In genomic region chr7:59229183-59229911, GRCm38 (mm10) we compare ENCODE assay signal across 8 mouse cellular contexts. TPM values are rescaled to one million over a fixed set of nuclear protein-coding genes. Genes with fewer than 3 reads are reported as not detected.
A peak's percentile ranks its signal among the peaks of the same experiment; 100 is the strongest.
DNase-seq lines count a peak whose midpoint lies in the region; ATAC-seq lines count a peak whose summit lies in the region.

No protein-coding gene starts in this region.

- no peaks in the 10 kb centered on the region for H3K36me3 ChIP-seq in embryonic facial prominence, embryonic 10.5 days (replicated peaks)
- no peaks in the 10 kb centered on the region for H3K36me3 ChIP-seq in kidney, embryonic 15.5 days
- no peaks in the 10 kb centered on the region for H3K36me3 ChIP-seq in liver, embryonic 11.5 days (ENCODE audit: control insufficient read depth, insufficient read depth, low read length)

- ATAC-seq in activated CD4-positive, CD25-positive, alpha-beta regulatory T cell, adult 4 months: peak; percentile 25
- ATAC-seq in kidney, embryonic 15.5 days (replicated peaks; ENCODE audit: low FRiP score): peak; percentile 66
- peak; percentile 49 for ATAC-seq in liver, embryonic 11.5 days (replicated peaks; ENCODE audit: low FRiP score)
- peak; percentile 35; the same call in 1 of the 2 replicates for ATAC-seq in monocyte, adult 5-6 weeks (replicated peaks; ENCODE audit: insufficient number of reproducible peaks, low FRiP score, low TSS enrichment, poor library complexity, severe bottlenecking)

- under 1% methylated on average over 52 of the region's 52 CpGs for WGBS in embryonic facial prominence, embryonic 10.5 days
- under 1% methylated on average over 52 of the region's 52 CpGs for WGBS in kidney, embryonic 15.5 days
- under 1% methylated on average over 49 of the region's 52 CpGs for WGBS in liver, embryonic 11.5 days

- H3K4me2 ChIP-seq in kidney, embryonic 15.5 days: peak overlapping the region; percentile 72
- H3K4me2 ChIP-seq in liver, embryonic 11.5 days: peak overlapping the region; percentile 74

- no peaks in the 10 kb centered on the region for H3K27me3 ChIP-seq in embryonic facial prominence, embryonic 10.5 days (replicated peaks; ENCODE audit: low read depth, poor library complexity, severe bottlenecking)
- H3K27me3 ChIP-seq in kidney, embryonic 15.5 days: no peaks in the 10 kb centered on the region
- no peaks in the 10 kb centered on the region for H3K27me3 ChIP-seq in liver, embryonic 11.5 days (replicated peaks; ENCODE audit: control insufficient read depth, insufficient read depth, low read length)

- peak overlapping the region; percentile 98 for H3K27ac ChIP-seq in embryonic facial prominence, embryonic 10.5 days (replicated peaks)
- peak overlapping the region; percentile 99 for H3K27ac ChIP-seq in kidney, embryonic 15.5 days
- H3K27ac ChIP-seq in liver, embryonic 11.5 days (ENCODE audit: low read depth, low read length): peak overlapping the region; percentile 97

- peak; percentile 36 for DNase-seq in 3T3-L1 (ENCODE audit: low read depth, low spot score)
- DNase-seq in embryonic facial prominence, embryonic 10.5 days (ENCODE audit: low spot score): peak; percentile 75
- DNase-seq in heart, adult 11 months: peak; percentile 96
- peak; percentile 74 for DNase-seq in liver, embryonic 11.5 days (ENCODE audit: low spot score)
- peak; percentile 84 for DNase-seq in testis, postnatal 14 days (ENCODE audit: low spot score)

- H3K9me3 ChIP-seq in embryonic facial prominence, embryonic 10.5 days: no peaks in the 10 kb centered on the region
- no peaks in the 10 kb centered on the region for H3K9me3 ChIP-seq in kidney, embryonic 15.5 days (replicated peaks)
- H3K9me3 ChIP-seq in liver, embryonic 11.5 days (ENCODE audit: control insufficient read depth, low read length): no peaks in the 10 kb centered on the region

- peak overlapping the region; percentile 93 for H3K4me3 ChIP-seq in embryonic facial prominence, embryonic 10.5 days
- H3K4me3 ChIP-seq in kidney, embryonic 15.5 days (replicated peaks): peak overlapping the region; percentile 96
- H3K4me3 ChIP-seq in liver, embryonic 11.5 days (ENCODE audit: low read depth, low read length): peak overlapping the region; percentile 97

- no peaks in the 10 kb centered on the region; the same call in 1 of the 2 replicates for H3K4me1 ChIP-seq in embryonic facial prominence, embryonic 10.5 days
- peaks cover 10% of the 10 kb centered on the region for H3K4me1 ChIP-seq in kidney, embryonic 15.5 days
- peaks cover 11% of the 10 kb centered on the region for H3K4me1 ChIP-seq in liver, embryonic 11.5 days (replicated peaks; ENCODE audit: control insufficient read depth, insufficient read depth, low read length)

- peak overlapping the region; percentile 96 for H3K9ac ChIP-seq in kidney, embryonic 15.5 days
- H3K9ac ChIP-seq in liver, embryonic 11.5 days (ENCODE audit: low read depth, low read length): peak overlapping the region; percentile 98

RNA-seq across cellular contexts. Expression of gene Ube3a, which starts 0.8 kb away (rescaled TPM):
- polyA plus RNA-seq in activated CD4-positive, CD25-positive, alpha-beta regulatory T cell, adult 4 months (2017; shearing (Covaris generic)): 10 to 100 TPM; 50.2 to 64.7 TPM
- polyA plus RNA-seq in embryonic facial prominence, embryonic 10.5 days (2016; fragmentation: Nextera tagmentation; extraction: Ambion mirVana): 103 and 111 TPM in 2 replicates
- 133 and 136 TPM in 2 replicates for polyA plus RNA-seq in kidney, embryonic 15.5 days (2015; fragmentation: Nextera tagmentation; extraction: Ambion mirVana)
- 123 and 124 TPM in 2 replicates for polyA plus RNA-seq in liver, embryonic 11.5 days (2014; fragmentation: Nextera tagmentation; extraction: Ambion mirVana)
- 79.6 to 124 TPM (median 86.1 TPM) in 3 replicates for total RNA-seq in monocyte, adult 5-6 weeks (2017)

Comparison
In these comparisons a context has a peak if more than half of its experiments do, and no peak if none do; other contexts are left out.
1. Peak in every context shown above with its lines: DNase-seq, ATAC-seq, H3K4me3 ChIP-seq and H3K27ac ChIP-seq.
2. DNase-seq: peak in every context shown above with its lines; median percentile 96 in heart, adult 11 months; 84 in testis, postnatal 14 days; 75 in embryonic facial prominence, embryonic 10.5 days; 74 in liver, embryonic 11.5 days; 36 in 3T3-L1.